Mouse (Mus musculus): ENCODE results near the gene Gm45213. TPM values are rescaled to one million over a fixed set of nuclear protein-coding genes. Genes with fewer than 3 reads are reported as not detected.
A peak's percentile ranks its signal among the peaks of the same experiment; 100 is the strongest.
"Not testable (repeated sequence)": the region's sequence is repeated elsewhere in the genome, so short reads cannot be mapped to it uniquely, and the experiment has no call there.

The Gm45213 gene
- total RNA-seq, 2 experiments from 2014 or later = not detected

DNA sequence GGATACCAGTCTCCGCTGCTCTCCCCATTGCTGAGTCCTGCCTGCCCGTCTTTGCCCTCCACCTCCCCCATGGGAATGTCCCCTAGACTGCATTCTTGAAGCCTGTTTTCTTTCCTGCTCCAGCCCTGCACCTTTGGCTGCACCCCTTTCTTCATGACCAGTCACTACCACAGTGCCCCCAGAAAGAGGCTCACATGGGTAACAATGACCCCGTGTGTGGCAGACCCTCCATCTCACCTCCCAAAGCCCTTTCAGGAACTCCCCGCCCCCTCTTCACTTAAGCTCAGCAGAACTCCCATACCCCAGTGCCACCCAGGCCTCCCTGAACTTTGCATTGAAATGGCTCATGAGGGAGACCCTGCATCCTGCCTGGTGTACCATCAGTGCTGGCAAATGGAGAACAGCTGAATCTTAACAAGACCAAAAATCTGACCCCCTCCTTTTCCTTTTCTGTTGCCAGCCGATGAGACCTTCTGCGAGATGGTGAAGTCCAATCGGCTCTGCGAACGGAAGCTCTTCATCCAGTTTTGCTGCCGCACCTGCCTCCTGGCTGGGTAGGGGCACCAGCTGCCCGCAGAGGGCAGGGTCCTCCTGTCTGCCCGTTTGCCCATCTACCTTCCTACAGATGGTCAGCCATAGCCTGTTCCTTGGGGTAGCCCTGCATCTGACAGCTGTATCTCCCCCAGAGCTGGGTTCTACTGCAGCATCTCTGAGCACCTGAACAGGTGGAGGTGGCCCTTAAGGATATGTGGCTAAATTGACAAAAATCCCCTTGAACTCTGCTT lies 5.2 kb downstream of the Gm45213 start:
- no peak for DNase-seq

- no peak for DNase-seq
Measured at GRCm38 (mm10) chr7:66053946-66054483, 10.6 kb downstream of the Gm45213 start.

DNA sequence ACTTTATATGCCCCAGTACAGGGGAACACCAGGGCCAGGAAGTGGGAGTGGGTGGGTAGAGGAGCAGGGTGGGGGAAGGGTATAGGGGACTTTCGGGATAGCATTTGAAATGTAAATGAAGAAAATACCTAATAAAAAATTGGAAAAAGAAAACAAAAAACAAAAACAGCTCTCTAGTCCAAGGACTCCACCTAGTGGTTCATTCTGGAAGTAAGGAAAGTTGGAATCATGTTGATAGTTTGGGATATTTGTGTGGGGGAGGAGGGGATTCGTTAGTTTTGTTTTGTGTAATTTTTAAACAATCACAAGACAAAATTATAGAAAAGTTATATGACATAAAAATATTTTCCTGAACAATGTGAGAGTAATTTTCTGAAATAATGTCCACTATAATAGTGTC lies 12.0 kb downstream of the Gm45213 start:
- not testable (repeated sequence) for DNase-seq

DNA sequence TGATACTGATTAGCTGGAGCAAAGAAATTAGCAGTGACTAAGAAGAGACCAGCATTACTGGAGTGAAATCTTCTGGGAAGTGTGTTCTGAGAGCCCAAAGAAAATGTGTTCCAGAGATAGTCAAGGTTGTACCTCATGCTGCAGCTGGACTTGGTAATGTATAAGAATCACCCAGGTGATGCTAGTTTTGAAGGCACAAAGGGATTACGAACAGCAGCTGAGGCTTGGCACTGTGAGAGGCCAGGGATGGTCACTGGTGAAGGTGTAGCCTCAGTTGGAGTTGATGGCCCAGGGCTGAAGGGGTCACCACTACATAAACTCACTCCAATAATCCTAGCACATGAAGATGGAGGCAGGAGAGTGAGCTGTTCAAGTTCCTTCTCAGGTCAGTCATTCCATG lies 15.3 kb downstream of the Gm45213 start, which contains the start of gene Snrpa1:
TSS of gene Snrpa1 (plus strand) at position 301 of the 400 bp plus-strand sequence.
- no peak for DNase-seq

- DNase-seq = peak; percentile 86
Measured at GRCm38 (mm10) chr7:66060066-66060956, 16.9 kb downstream of the Gm45213 start.

GRCm38 (mm10) chr7:66061057-66061456 lies 17.7 kb downstream of the Gm45213 start:
- DNase-seq = no peak

DNA sequence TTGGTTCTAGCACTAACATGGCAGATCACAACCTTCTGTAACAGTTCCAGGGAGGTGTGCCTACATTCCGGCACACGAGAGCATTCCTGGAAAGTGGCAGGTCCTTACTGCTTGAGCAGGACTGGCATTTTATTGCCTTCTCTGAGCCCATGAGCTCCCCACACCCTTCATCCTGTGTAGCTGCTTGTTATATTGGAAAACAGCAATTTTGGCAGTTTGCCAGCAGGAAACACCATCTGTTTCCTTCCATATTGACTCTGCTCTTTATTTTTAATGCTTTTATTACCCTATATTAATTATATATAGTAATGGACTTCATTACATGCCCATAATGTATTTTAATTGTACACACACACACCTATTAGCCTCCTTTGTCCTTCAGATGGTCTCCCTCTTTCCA lies 33.0 kb downstream of the Gm45213 start:
- no peak for DNase-seq

- DNase-seq = peak; percentile 94
Measured at GRCm38 (mm10) chr7:66079364-66080230, 36.2 kb downstream of the Gm45213 start, which contains the start of gene Selenos. Gene Selenos (plus strand): TSS chr7:66079649.

DNA sequence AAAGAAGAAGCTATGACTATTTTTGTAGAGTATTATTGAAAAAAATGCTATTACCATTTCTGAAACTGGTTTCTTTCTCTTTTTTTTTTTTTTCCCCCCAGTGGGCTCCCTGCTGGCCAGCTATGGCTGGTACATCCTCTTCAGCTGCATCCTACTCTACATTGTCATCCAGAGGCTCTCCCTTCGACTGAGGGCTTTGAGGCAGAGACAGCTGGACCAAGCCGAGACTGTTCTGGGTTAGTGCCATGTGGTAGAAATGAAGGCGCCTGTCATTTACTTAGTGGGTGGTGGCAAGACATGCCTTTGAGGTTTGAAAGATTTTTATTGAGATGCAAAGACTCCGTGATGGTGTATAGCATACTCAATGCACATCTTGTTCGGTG lies 36.8 kb downstream of the Gm45213 start:
- no peak for DNase-seq

DNA sequence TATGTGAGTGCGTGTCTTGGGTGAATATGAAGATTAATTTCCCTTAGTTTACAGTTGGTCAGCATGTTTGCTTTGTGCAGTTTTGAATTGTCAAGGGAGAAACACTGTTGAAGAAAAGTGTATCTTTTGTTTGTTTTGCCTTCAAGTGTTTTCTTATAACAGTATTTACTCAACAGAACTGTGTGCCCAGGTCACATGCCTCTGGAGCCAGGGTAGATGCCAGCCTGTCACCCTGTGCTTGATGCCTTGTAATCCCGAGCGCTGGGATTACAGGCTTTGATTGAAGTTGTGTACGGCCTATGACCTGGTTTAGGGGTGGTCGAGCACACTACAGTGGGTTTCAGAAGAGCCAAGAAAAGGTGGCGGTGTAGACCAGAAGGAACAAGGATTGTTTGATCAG lies 40.4 kb downstream of the Gm45213 start:
- no peak for DNase-seq

DNA sequence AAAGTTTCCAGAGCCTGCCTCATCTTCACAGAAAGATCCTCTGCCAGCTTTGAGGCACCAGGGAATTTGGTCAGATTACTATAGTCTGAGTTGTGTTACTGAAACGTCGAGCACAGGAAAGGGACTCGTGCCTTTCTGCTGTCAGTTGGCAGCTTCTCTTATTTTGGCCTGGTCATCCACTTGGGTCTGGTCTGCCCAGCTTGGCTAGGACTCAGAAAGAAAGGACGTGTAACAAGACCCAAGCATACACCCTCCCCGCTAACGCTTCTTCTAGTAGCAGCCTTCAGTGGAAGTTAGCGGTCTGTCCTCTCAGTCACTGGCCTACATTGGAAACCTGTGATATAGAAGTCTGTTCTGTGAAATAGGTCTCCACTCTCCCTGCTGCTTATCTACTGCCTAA lies 41.1 kb downstream of the Gm45213 start:
- no peak for DNase-seq

- no peak for DNase-seq
Measured at GRCm38 (mm10) chr7:66087652-66088051, 44.2 kb downstream of the Gm45213 start.

- DNase-seq = no peak
Measured at GRCm38 (mm10) chr7:66088077-66088476, 44.7 kb downstream of the Gm45213 start.

- DNase-seq = no peak
Measured at GRCm38 (mm10) chr7:66090676-66091190, 47.3 kb downstream of the Gm45213 start.

DNA sequence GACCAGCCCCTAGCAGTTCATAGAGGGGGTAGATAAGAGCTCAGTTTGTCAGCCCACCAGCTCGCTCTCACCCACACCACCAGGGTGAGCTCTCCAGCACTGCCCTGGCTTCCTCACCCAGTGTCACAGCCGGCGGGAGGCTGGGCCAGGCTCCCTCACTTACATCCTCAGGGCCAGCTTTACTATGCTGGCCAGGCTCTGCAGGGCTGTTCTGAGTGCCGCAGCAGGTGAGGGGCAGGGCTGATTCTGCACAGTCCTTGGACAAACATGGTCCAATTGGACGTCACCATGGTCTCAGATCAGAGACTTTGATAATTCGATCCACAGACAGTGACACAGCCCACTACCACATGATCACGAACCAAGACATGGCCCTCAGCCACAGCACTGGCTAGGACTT lies 48.2 kb downstream of the Gm45213 start:
- no peak for DNase-seq

GRCm38 (mm10) chr7:66092656-66093055 lies 49.3 kb downstream of the Gm45213 start:
- no peak for DNase-seq

DNA sequence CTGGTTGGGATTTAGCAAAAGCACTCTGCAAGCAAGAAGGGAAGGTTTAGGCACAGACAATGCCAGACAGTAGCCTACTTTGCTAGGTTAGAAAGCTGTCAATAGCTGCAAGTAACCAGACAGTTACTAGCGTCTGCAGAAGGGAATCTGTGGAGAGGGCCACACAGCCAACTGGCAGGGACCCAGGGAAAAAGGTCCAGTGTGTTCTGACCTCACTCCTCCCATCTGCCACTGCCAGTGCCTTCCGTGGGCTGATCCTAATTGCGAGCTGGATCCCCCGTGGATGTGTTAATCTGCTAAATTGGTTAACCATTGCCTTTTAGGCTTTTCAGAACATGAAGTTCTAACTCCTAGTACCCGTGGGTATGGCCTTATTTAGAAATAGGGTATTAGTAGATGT lies 50.7 kb downstream of the Gm45213 start:
- DNase-seq = peak; percentile 37

DNA sequence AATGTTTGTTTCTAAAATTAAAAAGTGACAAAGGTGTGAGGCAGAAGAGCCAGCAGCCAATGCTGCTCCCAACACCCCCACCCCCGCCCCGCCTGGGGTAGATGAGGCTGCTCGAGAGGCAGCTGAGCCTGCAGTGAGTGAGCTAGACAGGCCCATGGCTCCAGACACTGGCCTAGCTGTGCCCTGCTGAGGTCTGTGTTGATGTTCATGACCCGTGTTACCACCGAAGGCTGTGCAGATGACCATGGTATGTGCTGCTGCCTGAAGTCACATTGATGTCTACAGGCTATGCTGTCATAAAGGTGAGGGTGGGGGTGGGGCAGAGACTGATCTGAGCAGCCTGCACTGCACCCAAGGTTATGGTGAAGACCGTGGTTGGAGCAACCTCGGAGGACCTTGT lies 55.4 kb downstream of the Gm45213 start:
- no peak for DNase-seq

DNA sequence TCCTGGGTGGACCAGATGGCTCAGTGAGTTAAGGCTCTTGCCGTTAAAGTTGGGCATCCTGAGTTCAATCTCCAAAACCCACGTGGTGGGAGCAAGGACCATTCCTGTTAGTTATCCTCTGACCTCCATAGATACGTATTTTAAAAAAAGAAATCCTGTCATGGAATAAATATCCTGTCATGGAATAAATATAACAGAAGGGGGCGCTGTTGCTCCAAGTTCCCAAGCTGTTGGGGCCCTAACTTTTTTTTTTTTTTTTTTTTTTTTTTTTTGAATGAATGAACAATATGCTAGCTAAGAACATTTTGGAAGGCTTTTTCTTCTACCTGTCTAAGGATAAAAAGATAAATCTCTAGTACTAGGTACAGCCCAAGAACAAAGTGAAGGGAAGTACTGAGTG lies 58.5 kb downstream of the Gm45213 start:
- DNase-seq = no peak

GRCm38 (mm10) chr7:66104531-66104930 lies 61.1 kb downstream of the Gm45213 start:
- no peak for DNase-seq

DNA sequence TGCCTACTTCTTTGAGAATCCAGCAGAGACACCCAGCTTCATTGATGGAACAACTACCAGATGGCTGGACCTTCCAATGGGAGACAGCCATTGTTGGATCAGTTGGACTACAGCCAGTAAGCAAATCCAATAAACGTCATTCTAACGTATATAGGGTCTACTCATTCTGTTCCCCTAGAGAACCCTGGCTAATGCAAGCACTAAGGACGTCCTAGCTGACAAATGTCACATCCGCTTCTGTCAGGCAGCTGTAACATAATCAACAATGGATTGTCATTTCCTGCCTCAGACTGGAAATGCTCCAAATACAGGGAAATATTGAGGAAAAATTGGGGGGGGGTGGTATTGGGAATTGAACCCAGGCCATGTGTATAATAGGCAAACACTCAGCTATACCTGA lies 62.4 kb downstream of the Gm45213 start:
- DNase-seq = no peak

DNA sequence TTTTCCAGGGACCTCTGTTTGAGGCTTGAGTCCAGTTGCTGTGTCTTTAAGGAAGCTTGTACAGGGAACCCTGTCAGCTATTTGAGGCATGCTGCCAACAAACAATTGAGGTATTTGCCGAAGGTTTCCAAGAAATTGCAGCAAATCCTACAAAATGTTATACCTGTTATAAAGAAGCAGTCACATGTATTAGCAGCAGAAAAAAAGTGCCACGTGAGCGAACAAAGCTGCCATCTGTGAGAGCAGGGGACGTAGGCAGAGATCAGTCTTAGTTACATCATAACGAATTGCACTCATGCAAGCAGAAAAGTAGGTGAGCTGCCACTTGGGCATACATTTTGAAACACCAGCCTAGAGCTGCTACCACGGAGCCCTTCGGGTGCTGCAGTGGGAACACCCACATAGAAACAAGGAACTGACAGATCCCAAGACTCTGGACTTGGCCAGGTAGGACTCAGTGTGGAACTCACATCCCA lies 63.2 kb downstream of the Gm45213 start:
- DNase-seq = no peak
